8 mouse cellular contexts compared by ENCODE assay signal in the genomic region with DNA sequence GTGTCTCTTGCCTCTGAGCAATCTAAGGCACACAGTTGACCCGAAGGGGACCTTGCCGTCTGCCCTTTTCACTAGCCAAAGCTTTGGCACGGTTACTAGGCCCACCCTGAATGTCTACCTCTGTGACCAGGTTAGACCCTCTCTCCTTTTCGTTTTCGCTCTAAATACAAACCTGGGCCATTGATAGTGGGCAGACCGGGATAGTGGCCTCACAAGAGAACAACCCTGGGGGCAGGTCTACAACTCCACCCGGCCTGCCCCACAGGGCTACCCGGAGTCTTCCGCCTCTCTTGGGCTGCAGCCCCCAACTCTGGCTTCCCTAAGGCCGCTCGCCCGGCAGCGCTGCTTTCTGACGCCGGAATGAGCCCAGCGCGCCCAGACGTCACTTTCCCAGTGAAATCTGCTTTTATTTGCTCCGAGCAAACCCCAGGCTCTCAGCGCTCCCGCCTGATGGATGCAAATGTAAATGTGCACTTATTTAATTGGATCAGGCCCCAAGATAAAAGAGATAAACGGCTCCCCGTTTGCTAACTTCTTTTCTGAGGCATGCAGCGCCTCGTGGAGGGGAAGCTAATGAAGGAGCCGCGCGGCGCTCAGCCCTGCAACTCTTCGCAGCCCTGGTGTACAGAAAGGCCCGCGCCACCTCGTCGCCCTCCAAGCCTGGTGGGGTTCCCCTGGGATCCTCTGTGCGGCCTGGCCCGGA. TPM values are rescaled to one million over a fixed set of nuclear protein-coding genes. Genes with fewer than 3 reads are reported as not detected.
DNase-seq lines count a peak whose midpoint lies in the region; ATAC-seq and TF ChIP-seq lines count a peak whose summit lies in the region.

No protein-coding gene starts in this region.

- TF ChIP-seq CTCF in lung, adult 2 months (IDR thresholded peaks at IDR 0.05; ENCODE audit: insufficient read depth, low read length): no peak

- peak overlapping the region; percentile 40; the same call in 1 of the 2 replicates for H3K27ac ChIP-seq in embryonic facial prominence, embryonic 15.5 days (replicated peaks)
- 0 out of 2 replicates have a peak overlapping the region, but pooled peaks have one; percentile 24 for H3K27ac ChIP-seq in neural tube, embryonic 15.5 days (replicated peaks)

- H3K27me3 ChIP-seq in embryonic facial prominence, embryonic 15.5 days: peaks cover 52% of the 10 kb centered on the region
- H3K27me3 ChIP-seq in neural tube, embryonic 15.5 days (replicated peaks): peaks cover 64% of the 10 kb centered on the region

- no peaks in the 10 kb centered on the region; the same call in 1 of the 2 replicates for H3K4me1 ChIP-seq in lung, adult 2 months (ENCODE audit: control insufficient read depth, insufficient read depth, low read length)
- peaks cover 66% of the 10 kb centered on the region for H3K4me1 ChIP-seq in embryonic facial prominence, embryonic 15.5 days
- peaks cover 34% of the 10 kb centered on the region for H3K4me1 ChIP-seq in neural tube, embryonic 15.5 days

- no peaks in the 10 kb centered on the region for H3K9me3 ChIP-seq in embryonic facial prominence, embryonic 15.5 days (replicated peaks)
- H3K9me3 ChIP-seq in neural tube, embryonic 15.5 days (replicated peaks): no peaks in the 10 kb centered on the region

- ATAC-seq in embryonic facial prominence, embryonic 15.5 days (ENCODE audit: insufficient number of reproducible peaks, low FRiP score, low TSS enrichment, low read depth): no peak
- ATAC-seq in neural tube, embryonic 15.5 days (ENCODE audit: low FRiP score): 0 out of 2 replicates have a peak, but pooled peaks have one; percentile 35

- TF ChIP-seq POLR2A in lung, adult 2 months (IDR thresholded peaks at IDR 0.05; ENCODE audit: borderline replicate concordance, extremely low read depth, low read depth, low read length): no peak

- no peaks in the 10 kb centered on the region for H3K36me3 ChIP-seq in embryonic facial prominence, embryonic 15.5 days
- no peaks in the 10 kb centered on the region for H3K36me3 ChIP-seq in neural tube, embryonic 15.5 days

- DNase-seq in lung, adult 2 months: peak; percentile 61
- no peak for DNase-seq in lung, postnatal 10 days
- DNase-seq in induced T-regulatory cell, adult 2 months (ENCODE audit: low read depth): peak; percentile 13
- DNase-seq in cerebellum, adult 8-10 months: no peak
- no peak for DNase-seq in spleen, adult 12 weeks (ENCODE audit: low spot score)
- no peak for DNase-seq in adrenal gland, postnatal 25 days

- peak overlapping the region; percentile 43 for H3K4me2 ChIP-seq in embryonic facial prominence, embryonic 15.5 days (replicated peaks)
- peak overlapping the region; percentile 33 for H3K4me2 ChIP-seq in neural tube, embryonic 15.5 days

- H3K9ac ChIP-seq in embryonic facial prominence, embryonic 15.5 days: 0 out of 2 replicates have a peak overlapping the region, but pooled peaks have one; percentile 6
- no peak overlapping the region for H3K9ac ChIP-seq in neural tube, embryonic 15.5 days (replicated peaks)

- WGBS in lung, adult 2 months: 8% methylated on average over 36 of the region's 36 CpGs
- WGBS in embryonic facial prominence, embryonic 15.5 days: 19% methylated on average over 36 of the region's 36 CpGs
- 4% methylated on average over 36 of the region's 36 CpGs for WGBS in neural tube, embryonic 15.5 days

- H3K4me3 ChIP-seq in lung, adult 2 months (replicated peaks; ENCODE audit: extremely low read depth, low read depth, low read length): no peak overlapping the region
- H3K4me3 ChIP-seq in embryonic facial prominence, embryonic 15.5 days (replicated peaks): peak overlapping the region; percentile 36
- H3K4me3 ChIP-seq in neural tube, embryonic 15.5 days (replicated peaks): no peak overlapping the region

RNA-seq across cellular contexts. Expression of gene Irx5, which starts 8.0 kb away (rescaled TPM):
- polyA plus RNA-seq in lung, adult 2 months (2012; rRNA removed): 34.3 and 43.7 TPM in 2 replicates
- 20.2 and 23.1 TPM in 2 replicates for polyA plus RNA-seq in embryonic facial prominence, embryonic 15.5 days (2015; fragmentation: Nextera tagmentation; extraction: Ambion mirVana)
- 4.8 and 6.2 TPM in 2 replicates for polyA plus RNA-seq in neural tube, embryonic 15.5 days (2015; fragmentation: Nextera tagmentation; extraction: Ambion mirVana)
- 2.9 and 3.3 TPM in 2 replicates for total RNA-seq in adrenal gland, postnatal 25 days (2021)

Comparison
In these comparisons a context has a peak if more than half of its experiments do, and no peak if none do; other contexts are left out.
1. DNase-seq: peak in lung, adult 2 months (single experiment) and induced T-regulatory cell, adult 2 months (single experiment); none in lung, postnatal 10 days (single experiment), cerebellum, adult 8-10 months (single experiment), spleen, adult 12 weeks (single experiment) and adrenal gland, postnatal 25 days (single experiment).